Mouse (Mus musculus) heart, postnatal 0 days (tissue): ENCODE measurements around the gene Car5a. TPM values are rescaled to one million over a fixed set of nuclear protein-coding genes. Genes with fewer than 3 reads are reported as not detected.

Experiments used
- ATAC-seq: fragments of 200-750 bp; cut with Nextera tagmentation; 2 replicates; pipeline ENCODE4 v1.8.0; 2017; ENCODE audit warnings: low read depth, moderate number of reproducible peaks, moderate library complexity; ENCODE audit not compliant: insufficient read depth
- DNase-seq: peaks from one replicate; pipeline ENCODE4 v3.0.0-alpha.2; 2016; ENCODE audit warnings: low spot score
- H3K27ac ChIP-seq: fragments of 300-500 bp; sonication (generic); 2 replicates; pipeline ENCODE4 v1.5.1; 2014; ENCODE audit warnings: low read depth, mild to moderate bottlenecking
- H3K27me3 ChIP-seq: fragments of 300-500 bp; sonication (generic); 2 replicates; pipeline ENCODE4 v1.6.1; 2014; ENCODE audit warnings: low read length, mixed read lengths; ENCODE audit not compliant: control insufficient read depth, insufficient read depth
- H3K36me3 ChIP-seq: fragments of 300-500 bp; sonication (generic); replicated peaks from 2 replicates; pipeline ENCODE4 v1.6.1; 2014; ENCODE audit warnings: low read length, mixed read lengths; ENCODE audit not compliant: control insufficient read depth, insufficient read depth
- H3K4me1 ChIP-seq: fragments of 300-500 bp; sonication (generic); 2 replicates; pipeline ENCODE4 v1.6.1; 2014; ENCODE audit warnings: antibody characterized with exemption; ENCODE audit not compliant: control insufficient read depth, insufficient read depth
- H3K4me2 ChIP-seq: fragments of 300-500 bp; sonication (generic); 2 replicates; pipeline ENCODE4 v1.6.1; 2014; ENCODE audit warnings: low read depth, mild to moderate bottlenecking, low read length, moderate library complexity
- H3K4me3 ChIP-seq: fragments of 300-500 bp; sonication (generic); 2 replicates; pipeline ENCODE4 v1.5.1; 2014; ENCODE audit warnings: low read depth, low read length
- H3K9ac ChIP-seq: fragments of 300-500 bp; sonication (generic); replicated peaks from 2 replicates; pipeline ENCODE4 v1.6.1; 2014; ENCODE audit warnings: low read depth, low read length, mixed read lengths
- H3K9me3 ChIP-seq: fragments of 300-500 bp; sonication (generic); replicated peaks from 2 replicates; pipeline ENCODE4 v1.6.1; 2016; ENCODE audit warnings: low read length; ENCODE audit not compliant: control insufficient read depth
- CTCF ChIP-seq: IDR thresholded peaks from 2 replicates; pipeline ENCODE4 v1.5.1; 2016; ENCODE audit warnings: antibody characterized with exemption, control low read depth, low read depth
- EP300 ChIP-seq: IDR thresholded peaks from 2 replicates; pipeline ENCODE4 v1.6.1; 2016; ENCODE audit warnings: antibody characterized with exemption, low read depth
- WGBS: fragments of 180-500 bp; shearing (Covaris S2); extraction: QIAGEN DNeasy Blood & Tissue Kit; methylation state at CpG from one replicate; pipeline ENCODE4 v1.1.7; 2014; 5-methylcytosine and 5-hydroxymethylcytosine counted together
- polyA plus RNA-seq: library from polyadenylated mRNA; unstranded; fragments of >200 nt; fragmentation: Nextera tagmentation; extraction: Ambion mirVana; gene quantifications from 2 replicates; pipeline ENCODE4 v1.2.1, GENCODE M21; 2015
- total RNA-seq: library from RNA; depleted of rRNA; stranded (reverse); fragments of >200 nt; gene quantifications from 2 replicates; pipeline ENCODE4 v1.2.3, GENCODE M21; 2014; ENCODE audit warnings: low replicate concordance

Car5a gene
- total and polyA plus RNA-seq, 2 experiments from 2014 or later, result not detected

GRCm38 (mm10) chr8:121907587-121908248, 37.0 kb downstream of the Car5a start, which contains the start of gene Slc7a5:
Slc7a5 (minus strand) TSS chr8:121907694.
- Histone ChIP-seq H3K4me1 (peaks cover 25% of the 10 kb centered on the region), H3K36me3 (no peaks in the 10 kb centered on the region), H3K4me2 (peak within 1 kb of the TSS; percentile 99), H3K4me3 (peak within 1 kb of the TSS; percentile 72), H3K9me3 (no peaks in the 10 kb centered on the region), H3K27ac (no peak within 1 kb of the TSS), H3K9ac (peak within 1 kb of the TSS; percentile 64), H3K27me3 (no peaks in the 10 kb centered on the region)
- WGBS, result under 1% methylated on average over 49 of the region's 61 CpGs
- TF ChIP-seq EP300 (no peak), CTCF (no peak)
- ATAC-seq (peak; percentile 96), DNase-seq (peak; percentile 98)

- H3K4me1 ChIP-seq, result peaks cover 33% of the 10 kb centered on the region
- H3K27ac ChIP-seq, result no peak overlapping the region
- WGBS, result under 1% methylated on average over 69 of the region's 72 CpGs
- H3K4me2 ChIP-seq, result peak overlapping the region; percentile 99
- H3K9me3 ChIP-seq, result no peaks in the 10 kb centered on the region
- peak overlapping the region; percentile 64 for H3K9ac ChIP-seq
- peak; percentile 59 for DNase-seq
- peak overlapping the region; percentile 72 for H3K4me3 ChIP-seq
- ATAC-seq, result peak; percentile 13
- no peaks in the 10 kb centered on the region for H3K36me3 ChIP-seq
- H3K27me3 ChIP-seq, result no peaks in the 10 kb centered on the region
- TF ChIP-seq CTCF, result no peak
- no peak for TF ChIP-seq EP300
These were observed 37.9 kb downstream of the Car5a start for GRCm38 (mm10) chr8:121906542-121907512.

- ATAC-seq, result no peak
- Histone ChIP-seq H3K27ac (no peak overlapping the region), H3K4me1 (peaks cover 37% of the 10 kb centered on the region), H3K4me3 (peak overlapping the region; percentile 72), H3K27me3 (no peaks in the 10 kb centered on the region), H3K9ac (0 out of 2 replicates have a peak overlapping the region, but pooled peaks have one; percentile 64), H3K4me2 (peak overlapping the region; percentile 99), H3K9me3 (no peaks in the 10 kb centered on the region), H3K36me3 (no peaks in the 10 kb centered on the region)
- TF ChIP-seq EP300, result no peak
- TF ChIP-seq CTCF, result no peak
- DNase-seq, result no peak
- 22% methylated on average over 5 of the region's 5 CpGs for WGBS
These were observed 38.8 kb downstream of the Car5a start for GRCm38 (mm10) chr8:121905864-121906263.

DNA sequence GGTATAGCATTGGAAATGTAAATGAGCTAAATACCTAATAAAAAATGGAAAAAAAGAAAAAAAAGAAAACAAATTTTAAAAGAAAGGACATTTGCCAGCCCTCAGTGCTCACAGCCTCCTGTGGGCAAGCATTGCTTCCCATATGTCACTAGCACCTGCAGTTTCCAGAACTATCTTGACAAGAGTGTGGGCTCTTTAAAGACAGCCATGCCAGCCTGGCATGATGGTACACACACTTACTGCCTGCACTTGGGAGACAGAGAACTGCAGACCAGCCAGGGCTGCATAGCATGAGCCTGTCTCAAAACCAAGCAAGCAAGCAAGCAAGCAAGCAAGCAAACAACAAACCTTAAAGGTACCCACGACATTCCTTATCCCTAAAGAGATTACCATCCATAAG, 39.3 kb downstream of the Car5a start:
- 43% methylated on average over 1 of the region's 1 CpGs for WGBS
- Histone ChIP-seq H3K9me3 (no peaks in the 10 kb centered on the region), H3K27ac (no peak overlapping the region), H3K4me1 (peaks cover 37% of the 10 kb centered on the region), H3K27me3 (no peaks in the 10 kb centered on the region), H3K4me2 (peak overlapping the region; percentile 99), H3K9ac (no peak overlapping the region), H3K4me3 (peak overlapping the region; percentile 72), H3K36me3 (no peaks in the 10 kb centered on the region)
- TF ChIP-seq EP300 (no peak), CTCF (no peak)
- DNase-seq (no peak), ATAC-seq (no peak)

GRCm38 (mm10) chr8:121904999-121905398, 39.7 kb downstream of the Car5a start:
- ATAC-seq, result no peak
- WGBS, result 86% methylated on average over 9 of the region's 9 CpGs
- peak overlapping the region; percentile 99; the same call in 1 of the 2 replicates for H3K4me2 ChIP-seq

More at GRCm38 (mm10) chr8:121904999-121905398, 39.7 kb downstream of the Car5a start:
- Histone ChIP-seq H3K4me3 (no peak overlapping the region), H3K36me3 (no peaks in the 10 kb centered on the region), H3K27me3 (no peaks in the 10 kb centered on the region), H3K27ac (no peak overlapping the region), H3K9me3 (no peaks in the 10 kb centered on the region), H3K4me1 (peaks cover 37% of the 10 kb centered on the region), H3K9ac (no peak overlapping the region)
- DNase-seq, result no peak
- TF ChIP-seq CTCF, result no peak
- TF ChIP-seq EP300, result no peak
